Comparison of ENCODE assay signal across 8 mouse cellular contexts in the genomic region with DNA sequence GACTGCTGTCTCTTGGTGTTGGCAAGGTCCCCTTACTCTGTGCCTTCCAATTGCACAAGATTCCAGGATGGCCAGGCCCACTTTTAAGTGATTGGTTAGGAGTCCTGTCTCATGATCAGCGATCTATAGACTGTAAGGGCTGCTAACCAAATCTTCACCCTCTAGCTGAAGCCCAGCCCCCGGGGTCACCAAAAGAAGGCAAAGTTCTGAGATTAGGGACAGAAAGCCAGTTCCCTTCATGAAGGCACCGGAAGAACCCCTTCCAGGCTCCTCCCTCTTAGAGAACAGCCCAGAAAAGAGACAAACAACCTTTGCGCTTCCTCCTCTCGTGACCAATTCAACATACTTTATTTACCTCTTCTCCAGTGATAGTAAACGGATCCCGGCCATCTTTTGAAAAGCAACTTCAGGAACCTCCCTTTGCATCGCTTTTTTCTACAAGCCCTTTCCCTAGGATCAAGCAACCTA. TPM values are rescaled to one million over a fixed set of nuclear protein-coding genes. Genes with fewer than 3 reads are reported as not detected.
A peak's percentile ranks its signal among the peaks of the same experiment; 100 is the strongest.
DNase-seq lines count a peak whose midpoint lies in the region; ATAC-seq and TF ChIP-seq lines count a peak whose summit lies in the region.

No protein-coding gene starts in this region.

- peak overlapping the region; percentile 74 for H3K4me2 ChIP-seq in lung, embryonic 16.5 days (ENCODE audit: low read depth, low read length)

- H3K4me1 ChIP-seq in bone marrow macrophage, adult 2 months (ENCODE audit: control insufficient read depth, insufficient read depth, low read length), result peaks cover 20% of the 10 kb centered on the region
- peaks cover 36% of the 10 kb centered on the region for H3K4me1 ChIP-seq in kidney, adult 2 months (ENCODE audit: control insufficient read depth, insufficient read depth, low read length)
- peaks cover 23% of the 10 kb centered on the region for H3K4me1 ChIP-seq in lung, embryonic 16.5 days (replicated peaks; ENCODE audit: control insufficient read depth, insufficient read depth, low read length)

- peak; percentile 39 for DNase-seq in cerebellum, adult 9-10 months
- no peak for DNase-seq in cerebellum, postnatal 25 days
- DNase-seq in heart, adult 18-20 months, result peak; percentile 44 to 64
- DNase-seq in kidney, adult 2 months, result peak; percentile 79
- no peak for DNase-seq in left cerebral cortex, postnatal 10 days (ENCODE audit: extremely low spot score in 1 of 2, low spot score in 2 of 2)

- H3K9me3 ChIP-seq in lung, embryonic 16.5 days (ENCODE audit: control insufficient read depth, low read length), result no peaks in the 10 kb centered on the region

- no peak for TF ChIP-seq CTCF in bone marrow macrophage, adult 2 months (IDR thresholded peaks at IDR 0.05; ENCODE audit: low read depth, low read length)
- no peak for TF ChIP-seq CTCF in kidney, adult 2 months (conservative IDR thresholded peaks at IDR 0.05; ENCODE audit: insufficient read depth, insufficient read length, low read depth, low read length)

- intact Hi-C loops in left cerebral cortex, postnatal 10 days (cut with DNase I), result no loop called here

- ATAC-seq in lung, embryonic 16.5 days (ENCODE audit: low read depth), result peak; percentile 21
- ATAC-seq in neutrophil, adult 5-6 weeks (ENCODE audit: extremely low read depth, insufficient number of reproducible peaks, low FRiP score, poor library complexity, severe bottlenecking), result peak; percentile 30; the same call in 1 of the 2 replicates

- H3K36me3 ChIP-seq in kidney, adult 2 months (ENCODE audit: control insufficient read depth, insufficient read depth, low read length), result no peaks in the 10 kb centered on the region
- H3K36me3 ChIP-seq in lung, embryonic 16.5 days (ENCODE audit: control insufficient read depth, insufficient read depth, low read length), result peaks cover 9% of the 10 kb centered on the region; the same call in 1 of the 2 replicates

- peak overlapping the region; percentile 82 for H3K27ac ChIP-seq in bone marrow macrophage, adult 2 months (ENCODE audit: insufficient read depth, low read depth, low read length)
- peak overlapping the region; percentile 75 for H3K27ac ChIP-seq in kidney, adult 2 months (ENCODE audit: insufficient read depth, low read depth, low read length)
- H3K27ac ChIP-seq in lung, embryonic 16.5 days (ENCODE audit: low read length), result peak overlapping the region; percentile 82

- no peaks in the 10 kb centered on the region for H3K27me3 ChIP-seq in kidney, adult 2 months (replicated peaks; ENCODE audit: control insufficient read depth, insufficient read depth, low read length)
- no peaks in the 10 kb centered on the region for H3K27me3 ChIP-seq in lung, embryonic 16.5 days (ENCODE audit: control insufficient read depth, insufficient read depth, low read depth, low read length)

- no peak for TF ChIP-seq POLR2A in bone marrow macrophage, adult 2 months (IDR thresholded peaks at IDR 0.05; ENCODE audit: borderline replicate concordance, low read depth, low read length)
- TF ChIP-seq POLR2A in kidney, adult 2 months (IDR thresholded peaks at IDR 0.05; ENCODE audit: low read depth, low read length), result no peak

- peak overlapping the region; percentile 96 for H3K4me3 ChIP-seq in bone marrow macrophage, adult 2 months (ENCODE audit: insufficient read depth, low read length)
- H3K4me3 ChIP-seq in kidney, adult 2 months (ENCODE audit: insufficient read depth, low read depth, low read length), result peak overlapping the region; percentile 97
- H3K4me3 ChIP-seq in lung, embryonic 16.5 days (ENCODE audit: low read length), result peak overlapping the region; percentile 98

- peak overlapping the region; percentile 98 for H3K9ac ChIP-seq in lung, embryonic 16.5 days (ENCODE audit: low read length)

- WGBS in kidney, adult 2 months, result under 1% methylated on average over 8 of the region's 8 CpGs
- 2% methylated on average over 8 of the region's 8 CpGs for WGBS in lung, embryonic 16.5 days

RNA-seq across cellular contexts. Expression of a gene that starts 1.0 kb away (rescaled TPM):
- polyA plus RNA-seq in bone marrow macrophage, adult 2 months (2012; ENCODE audit: insufficient read depth, insufficient read length, missing spikeins), result 91.9 and 105 TPM in 2 replicates
- total RNA-seq in heart, adult 18-20 months (2021), result 10 to 100 TPM; 63.9 to 82.2 TPM
- polyA plus RNA-seq in kidney, adult 2 months (2012; rRNA removed), result 127 and 128 TPM in 2 replicates
- polyA plus RNA-seq in lung, embryonic 16.5 days (2015; fragmentation: Nextera tagmentation; extraction: Ambion mirVana), result 58.4 and 58.5 TPM in 2 replicates
- 22.7 and 24.3 TPM in 2 replicates for total RNA-seq in neutrophil, adult 5-6 weeks (2017)
- 10 to 100 TPM; 42.1 to 46.1 TPM for total RNA-seq in left cerebral cortex, postnatal 10 days (2021)

RNA-seq across cellular contexts. Expression of a gene that starts 24.1 kb away (rescaled TPM):
- polyA plus RNA-seq in bone marrow macrophage, adult 2 months (2012; ENCODE audit: insufficient read depth, insufficient read length, missing spikeins), result 12.6 and 13.9 TPM in 2 replicates
- total RNA-seq in heart, adult 18-20 months (2021), result 10 to 100 TPM; 32.8 to 39.8 TPM
- 4.0 and 4.6 TPM in 2 replicates for polyA plus RNA-seq in kidney, adult 2 months (2012; rRNA removed)
- polyA plus RNA-seq in lung, embryonic 16.5 days (2015; fragmentation: Nextera tagmentation; extraction: Ambion mirVana), result 7.5 and 8.7 TPM in 2 replicates
- total RNA-seq in neutrophil, adult 5-6 weeks (2017), result 1.5 and 2.9 TPM in 2 replicates
- total RNA-seq in left cerebral cortex, postnatal 10 days (2021), result 10 to 100 TPM; 13.2 to 15.0 TPM

RNA-seq across cellular contexts. Expression of a gene that starts 33.7 kb away (rescaled TPM):
- polyA plus RNA-seq in bone marrow macrophage, adult 2 months (2012; ENCODE audit: insufficient read depth, insufficient read length, missing spikeins), result not detected in 2 replicates
- not detected for total RNA-seq in heart, adult 18-20 months (2021)
- 0.06 and 0.12 TPM in 2 replicates for polyA plus RNA-seq in kidney, adult 2 months (2012; rRNA removed)
- 0.16 and 0.20 TPM in 2 replicates for polyA plus RNA-seq in lung, embryonic 16.5 days (2015; fragmentation: Nextera tagmentation; extraction: Ambion mirVana)
- not detected in 2 replicates for total RNA-seq in neutrophil, adult 5-6 weeks (2017)
- total RNA-seq in left cerebral cortex, postnatal 10 days (2021), result under 1 TPM; 0.15 to 0.39 TPM

Comparison
In these comparisons a context has a peak if more than half of its experiments do, and no peak if none do; other contexts are left out.
1. DNase-seq: peak in cerebellum, adult 9-10 months (single experiment), heart, adult 18-20 months (2 of 2) and kidney, adult 2 months (single experiment); none in cerebellum, postnatal 25 days (0 of 2) and left cerebral cortex, postnatal 10 days (0 of 2).
2. Peak in every context shown above with its lines, with median percentiles within 50 percentile points of each other: H3K27ac ChIP-seq and H3K4me3 ChIP-seq.